Mouse (Mus musculus): Measurements from ENCODE around the gene Nthl1.

DNA sequence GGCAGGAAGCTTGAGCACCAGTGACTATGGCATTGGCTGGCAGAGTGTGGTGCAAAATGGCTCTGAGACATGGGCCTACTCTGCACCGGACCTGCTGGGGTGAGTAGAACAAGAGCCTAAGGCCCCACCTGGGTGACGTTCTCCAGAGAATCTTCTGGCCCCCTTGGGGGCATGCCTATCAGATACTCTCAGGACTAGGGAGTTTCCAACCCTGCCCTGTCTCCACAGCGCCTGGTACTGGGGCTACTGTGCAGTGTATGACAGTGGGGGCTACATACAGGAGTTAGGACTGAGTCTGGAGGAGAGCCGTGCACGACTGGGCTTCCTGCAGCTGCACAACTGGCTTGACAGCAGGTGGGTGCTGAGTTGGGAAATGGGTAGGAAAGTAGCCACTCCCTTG is 39.2 kb upstream of the Nthl1 start:
- no peak for TF ChIP-seq HCFC1 (IDR thresholded peaks at IDR 0.05; ENCODE audit: borderline replicate concordance, insufficient read depth, low read length)
- TF ChIP-seq ZNF384 (IDR thresholded peaks at IDR 0.05; ENCODE audit: low read depth, low read length): no peak
- no peak for TF ChIP-seq ZC3H11A (IDR thresholded peaks at IDR 0.05; ENCODE audit: borderline replicate concordance, low read depth, low read length)

All from ES-E14 (cell line).